Mouse (Mus musculus) embryonic facial prominence, embryonic 13.5 days (tissue): ENCODE data around the gene Bst2. TPM values are rescaled to one million over a fixed set of nuclear protein-coding genes. Genes with fewer than 3 reads are reported as not detected.

Experiments
- ATAC-seq: fragments of 200-750 bp; cut with Nextera tagmentation; 2 replicates; pipeline ENCODE4 v1.8.0; 2017; ENCODE audit warnings: low read depth; ENCODE audit not compliant: insufficient number of reproducible peaks, insufficient read depth, low FRiP score, low TSS enrichment
- H3K27ac ChIP-seq: fragments of 300-500 bp; sonication (generic); 2 replicates; pipeline ENCODE4 v1.5.1; 2015; ENCODE audit warnings: moderate library complexity, mild to moderate bottlenecking, inconsistent platforms
- H3K27me3 ChIP-seq: fragments of 300-500 bp; sonication (generic); 2 replicates; pipeline ENCODE4 v1.6.1; 2015; ENCODE audit warnings: mild to moderate bottlenecking, inconsistent platforms
- H3K36me3 ChIP-seq: fragments of 300-500 bp; sonication (generic); 2 replicates; pipeline ENCODE4 v1.6.1; 2015; ENCODE audit warnings: mild to moderate bottlenecking, inconsistent platforms
- H3K4me1 ChIP-seq: fragments of 300-500 bp; sonication (generic); 2 replicates; pipeline ENCODE4 v1.6.1; 2015; ENCODE audit warnings: inconsistent platforms
- H3K4me2 ChIP-seq: fragments of 300-500 bp; sonication (generic); 2 replicates; pipeline ENCODE4 v1.6.1; 2015; ENCODE audit warnings: moderate library complexity, mild to moderate bottlenecking, inconsistent platforms
- H3K4me3 ChIP-seq: fragments of 300-500 bp; sonication (generic); 2 replicates; pipeline ENCODE4 v1.5.1; 2015; ENCODE audit warnings: mild to moderate bottlenecking, inconsistent platforms
- H3K9ac ChIP-seq: fragments of 300-500 bp; sonication (generic); 2 replicates; pipeline ENCODE4 v1.6.1; 2015; ENCODE audit warnings: mild to moderate bottlenecking, inconsistent platforms
- H3K9me3 ChIP-seq: fragments of 300-500 bp; sonication (generic); 2 replicates; pipeline ENCODE4 v1.6.1; 2016; ENCODE audit warnings: inconsistent platforms
- WGBS: fragments of 180-500 bp; shearing (Covaris S2); methylation state at CpG from one replicate; pipeline ENCODE4 v1.1.7; 2015; ENCODE audit warnings: mixed read lengths; 5-methylcytosine and 5-hydroxymethylcytosine counted together
- polyA plus RNA-seq: library from polyadenylated mRNA; unstranded; fragments of >200 nt; fragmentation: Nextera tagmentation; extraction: Ambion mirVana; gene quantifications from 2 replicates; pipeline ENCODE4 v1.2.1, GENCODE M21; 2015

Gene Bst2
- polyA plus RNA-seq, 1 experiment from 2014 or later: 18.0 TPM

GRCm38 (mm10) chr8:71511644-71512043 is 25.6 kb downstream of the Bst2 start, which contains the start of gene Plvap:
TSS of gene Plvap (minus strand) at chr8:71511752.
- Histone ChIP-seq H3K36me3 (no peaks in the 10 kb centered on the region), H3K27ac (no peak within 1 kb of the TSS), H3K9ac (no peak within 1 kb of the TSS), H3K4me2 (no peak within 1 kb of the TSS), H3K4me3 (peak within 1 kb of the TSS; percentile 19), H3K9me3 (no peaks in the 10 kb centered on the region), H3K4me1 (peaks cover 11% of the 10 kb centered on the region), H3K27me3 (peaks cover 40% of the 10 kb centered on the region)
- no peak for ATAC-seq
- 55% methylated on average over 14 of the region's 14 CpGs for WGBS

- H3K27ac ChIP-seq: no peak overlapping the region
- no peak overlapping the region for H3K4me3 ChIP-seq
- H3K9me3 ChIP-seq: no peaks in the 10 kb centered on the region
- no peak overlapping the region for H3K9ac ChIP-seq
- H3K27me3 ChIP-seq: peaks cover 53% of the 10 kb centered on the region
- H3K4me2 ChIP-seq: peak overlapping the region; percentile 20; the same call in 1 of the 2 replicates
- H3K36me3 ChIP-seq: no peaks in the 10 kb centered on the region
- peaks cover 11% of the 10 kb centered on the region for H3K4me1 ChIP-seq
- no peak for ATAC-seq
- 52% methylated on average over 2 of the region's 2 CpGs for WGBS
These were observed 27.9 kb downstream of the Bst2 start for GRCm38 (mm10) chr8:71509316-71509715.

- peaks cover 53% of the 10 kb centered on the region for H3K27me3 ChIP-seq
- under 1% methylated on average over 61 of the region's 61 CpGs for WGBS
- ATAC-seq: peak; percentile 67
These were observed 29.6 kb downstream of the Bst2 start for GRCm38 (mm10) chr8:71507589-71508104.

GRCm38 (mm10) chr8:71505979-71506378 is 31.3 kb downstream of the Bst2 start:
- Histone ChIP-seq H3K27ac (no peak overlapping the region), H3K4me1 (peaks cover 11% of the 10 kb centered on the region), H3K4me3 (no peak overlapping the region), H3K9ac (no peak overlapping the region), H3K4me2 (no peak overlapping the region), H3K9me3 (no peaks in the 10 kb centered on the region), H3K27me3 (peaks cover 49% of the 10 kb centered on the region), H3K36me3 (no peaks in the 10 kb centered on the region)
- ATAC-seq: no peak
- WGBS: 90% methylated on average over 4 of the region's 4 CpGs

More at GRCm38 (mm10) chr8:71507589-71508104, 29.6 kb downstream of the Bst2 start:
- peaks cover 11% of the 10 kb centered on the region for H3K4me1 ChIP-seq
- H3K4me3 ChIP-seq: peak overlapping the region; percentile 48
- H3K4me2 ChIP-seq: peak overlapping the region; percentile 78
- no peaks in the 10 kb centered on the region for H3K36me3 ChIP-seq
- H3K9ac ChIP-seq: peak overlapping the region; percentile 53
- H3K27ac ChIP-seq: no peak overlapping the region
- no peaks in the 10 kb centered on the region for H3K9me3 ChIP-seq

- ATAC-seq: no peak
- WGBS: 96% methylated on average over 4 of the region's 4 CpGs
- H3K27me3 ChIP-seq: peaks cover 48% of the 10 kb centered on the region
- no peak overlapping the region for H3K27ac ChIP-seq
- H3K9me3 ChIP-seq: no peaks in the 10 kb centered on the region
- H3K36me3 ChIP-seq: no peaks in the 10 kb centered on the region
- H3K4me1 ChIP-seq: peaks cover 11% of the 10 kb centered on the region
- no peak overlapping the region for H3K4me2 ChIP-seq
- H3K9ac ChIP-seq: no peak overlapping the region
- no peak overlapping the region for H3K4me3 ChIP-seq
These were observed 31.9 kb downstream of the Bst2 start for GRCm38 (mm10) chr8:71505326-71505725.

- Histone ChIP-seq H3K36me3 (no peaks in the 10 kb centered on the region), H3K27me3 (peaks cover 39% of the 10 kb centered on the region), H3K9ac (no peak overlapping the region), H3K4me2 (no peak overlapping the region), H3K4me3 (no peak overlapping the region), H3K4me1 (peaks cover 11% of the 10 kb centered on the region), H3K9me3 (no peaks in the 10 kb centered on the region), H3K27ac (no peak overlapping the region)
- no peak for ATAC-seq
- 86% methylated on average over 4 of the region's 4 CpGs for WGBS
These were observed 32.9 kb downstream of the Bst2 start for GRCm38 (mm10) chr8:71504349-71504748.

- peaks cover 13% of the 10 kb centered on the region for H3K36me3 ChIP-seq
- H3K27me3 ChIP-seq: no peaks in the 10 kb centered on the region
- H3K4me3 ChIP-seq: no peak overlapping the region
- H3K9ac ChIP-seq: peak overlapping the region; percentile 36; the same call in 1 of the 2 replicates
- H3K9me3 ChIP-seq: no peaks in the 10 kb centered on the region
- H3K27ac ChIP-seq: peak overlapping the region; percentile 28; the same call in 1 of the 2 replicates
- 34% methylated on average over 16 of the region's 16 CpGs for WGBS
- H3K4me1 ChIP-seq: peaks cover 28% of the 10 kb centered on the region
- peak overlapping the region; percentile 16; the same call in 1 of the 2 replicates for H3K4me2 ChIP-seq
- no peak for ATAC-seq
These were observed 38.2 kb downstream of the Bst2 start for GRCm38 (mm10) chr8:71498816-71499690.

GRCm38 (mm10) chr8:71497881-71498501 is 39.3 kb downstream of the Bst2 start:
- Histone ChIP-seq H3K27ac (peak overlapping the region; percentile 44; the same call in 1 of the 2 replicates), H3K9ac (peak overlapping the region; percentile 47; the same call in 1 of the 2 replicates)

GRCm38 (mm10) chr8:71497077-71497645 is 40.1 kb downstream of the Bst2 start:
- H3K4me2 ChIP-seq: no peak overlapping the region
- H3K27me3 ChIP-seq: no peaks in the 10 kb centered on the region
- H3K36me3 ChIP-seq: peaks cover 29% of the 10 kb centered on the region
- H3K4me3 ChIP-seq: no peak overlapping the region
- ATAC-seq: no peak
- H3K9me3 ChIP-seq: no peaks in the 10 kb centered on the region
- H3K4me1 ChIP-seq: peaks cover 28% of the 10 kb centered on the region
- no peak overlapping the region for H3K9ac ChIP-seq
- 100% methylated on average over 1 of the region's 1 CpGs for whole genome bisulfite sequencing
- no peak overlapping the region for H3K27ac ChIP-seq

More at GRCm38 (mm10) chr8:71497881-71498501, 39.3 kb downstream of the Bst2 start:
- 21% methylated on average over 15 of the region's 15 CpGs for WGBS
- Histone ChIP-seq H3K9me3 (no peaks in the 10 kb centered on the region), H3K4me2 (0 out of 2 replicates have a peak overlapping the region, but pooled peaks have one; percentile 16), H3K27me3 (no peaks in the 10 kb centered on the region), H3K4me3 (no peak overlapping the region), H3K4me1 (peaks cover 28% of the 10 kb centered on the region), H3K36me3 (peaks cover 21% of the 10 kb centered on the region)
- no peak for ATAC-seq

GRCm38 (mm10) chr8:71496481-71496880 is 40.8 kb downstream of the Bst2 start:
- H3K9ac ChIP-seq: no peak overlapping the region; the same call in 1 of the 2 replicates
- peak overlapping the region; percentile 40; the same call in 1 of the 2 replicates for H3K27ac ChIP-seq
- no peak overlapping the region for H3K4me2 ChIP-seq
- no peak overlapping the region for H3K4me3 ChIP-seq
- no peak for ATAC-seq
- H3K27me3 ChIP-seq: no peaks in the 10 kb centered on the region
- H3K4me1 ChIP-seq: peaks cover 28% of the 10 kb centered on the region
- H3K9me3 ChIP-seq: no peaks in the 10 kb centered on the region
- 22% methylated on average over 11 of the region's 11 CpGs for WGBS
- H3K36me3 ChIP-seq: peaks cover 36% of the 10 kb centered on the region

- peak overlapping the region; percentile 44; the same call in 1 of the 2 replicates for H3K27ac ChIP-seq
- no peak for ATAC-seq
- H3K4me1 ChIP-seq: peaks cover 28% of the 10 kb centered on the region
- no peak overlapping the region; the same call in 1 of the 2 replicates for H3K9ac ChIP-seq
- no peaks in the 10 kb centered on the region for H3K9me3 ChIP-seq
- no peak overlapping the region for H3K4me2 ChIP-seq
- WGBS: 89% methylated on average over 5 of the region's 5 CpGs
- no peak overlapping the region for H3K4me3 ChIP-seq
- H3K36me3 ChIP-seq: peaks cover 42% of the 10 kb centered on the region
- no peaks in the 10 kb centered on the region for H3K27me3 ChIP-seq
These were observed 41.4 kb downstream of the Bst2 start for GRCm38 (mm10) chr8:71495811-71496210.
